Mouse (Mus musculus) testis, adult 2 months (tissue): ENCODE results near the gene Mogs.

Experiments
- CTCF ChIP-seq: fragments of 200-500 bp; IDR thresholded peaks from 2 replicates; pipeline ENCODE4 v1.5.1; 2012; ENCODE audit warnings: low read depth, mild to moderate bottlenecking, inconsistent platforms, low read length, moderate library complexity; ENCODE audit not compliant: control insufficient read depth, insufficient read depth, insufficient replicate concordance
- POLR2A ChIP-seq: fragments of 200-500 bp; IDR thresholded peaks from 2 replicates; pipeline ENCODE4 v1.6.1; 2012; ENCODE audit warnings: low read depth, mild to moderate bottlenecking, inconsistent platforms, low read length, moderate library complexity; ENCODE audit not compliant: control insufficient read depth

DNA sequence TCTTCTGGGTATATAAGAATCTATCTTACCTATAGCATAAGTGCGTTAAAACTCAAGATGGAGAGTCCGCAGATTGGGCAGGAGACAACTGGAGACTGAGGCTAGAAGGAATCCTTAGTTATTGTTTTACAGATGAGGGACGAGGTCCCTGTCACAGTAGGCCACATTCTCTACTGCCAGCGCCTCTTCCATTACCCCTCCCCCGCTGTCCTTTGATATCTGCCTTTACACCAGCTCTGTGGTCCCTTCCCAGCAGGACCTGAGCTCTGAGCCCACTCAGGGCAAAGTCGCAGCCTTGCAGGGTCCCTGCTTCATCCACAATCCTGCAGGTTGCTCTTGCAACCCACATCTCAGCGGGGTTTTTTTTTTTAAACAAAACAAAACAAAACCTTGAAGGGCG lies 47.1 kb upstream of the Mogs start:
- TF ChIP-seq CTCF (no peak), POLR2A (no peak)
